Mouse (Mus musculus): ENCODE measurements at regions not wholly inside any gene's neighbourhood (a gene's known extent, or its start where the extent isn't known, plus 50 kb on each side); places are given as distances from the start of the nearest gene placed in this dataset.

GRCm38 (mm10) chr2:72657101-72657920 lies 181.4 kb downstream of the Cdca7 start:
- no peak for TF ChIP-seq CTCF (conservative IDR thresholded peaks at IDR 0.05; ENCODE audit: insufficient read depth, insufficient read length, low read depth, low read length)
- no peak for TF ChIP-seq POLR2A (IDR thresholded peaks at IDR 0.05; ENCODE audit: low read depth, low read length)
